Mouse (Mus musculus): ENCODE data around the gene Mrm3.
A peak's percentile ranks its signal among the peaks of the same experiment; 100 is the strongest.
"Not testable (repeated sequence)": the region's sequence is repeated elsewhere in the genome, so short reads cannot be mapped to it uniquely, and the experiment has no call there.

Gene Mrm3

GRCm38 (mm10) chr11:76242901-76243810 lies at the start of gene Mrm3, which contains the start of gene Glod4:
Gene Mrm3, plus strand, starts transcription at chr11:76243715.
Gene Glod4, minus strand, starts transcription at chr11:76243725.
- peak; percentile 78 to 89 for DNase-seq

DNA sequence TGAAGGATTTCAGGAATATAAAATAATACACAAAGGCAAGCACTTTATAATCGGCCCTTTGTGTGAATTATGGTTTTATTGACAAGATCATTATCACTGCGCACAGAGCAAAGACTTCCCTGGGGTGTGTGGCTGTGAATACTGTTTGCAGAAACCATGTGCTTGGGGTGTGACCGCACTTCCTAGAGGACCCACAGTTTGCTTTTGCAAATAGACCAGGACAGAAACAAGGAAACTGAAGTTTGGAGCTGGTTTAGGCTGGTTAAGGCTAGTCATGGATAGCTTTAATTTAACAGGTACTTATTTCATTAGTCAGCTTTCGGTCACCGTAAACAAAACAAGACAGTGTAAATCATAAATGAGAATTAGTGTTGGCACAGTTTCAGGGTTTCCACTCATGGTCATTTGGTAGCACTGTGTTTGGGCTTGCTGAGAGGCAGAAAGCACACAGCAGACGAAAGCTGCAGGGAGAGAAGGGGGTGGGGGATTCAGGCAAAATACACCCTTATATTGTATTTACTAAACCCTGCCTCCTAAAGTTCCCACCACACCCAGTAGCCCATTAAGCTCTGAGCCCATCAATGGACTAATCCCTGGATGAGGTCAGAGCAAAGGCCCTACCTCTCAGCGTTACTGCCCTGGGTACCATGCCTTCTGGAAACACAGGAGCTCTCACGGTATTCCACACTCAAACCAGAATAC lies 47.1 kb upstream of the Mrm3 start:
- no peak for DNase-seq

DNA sequence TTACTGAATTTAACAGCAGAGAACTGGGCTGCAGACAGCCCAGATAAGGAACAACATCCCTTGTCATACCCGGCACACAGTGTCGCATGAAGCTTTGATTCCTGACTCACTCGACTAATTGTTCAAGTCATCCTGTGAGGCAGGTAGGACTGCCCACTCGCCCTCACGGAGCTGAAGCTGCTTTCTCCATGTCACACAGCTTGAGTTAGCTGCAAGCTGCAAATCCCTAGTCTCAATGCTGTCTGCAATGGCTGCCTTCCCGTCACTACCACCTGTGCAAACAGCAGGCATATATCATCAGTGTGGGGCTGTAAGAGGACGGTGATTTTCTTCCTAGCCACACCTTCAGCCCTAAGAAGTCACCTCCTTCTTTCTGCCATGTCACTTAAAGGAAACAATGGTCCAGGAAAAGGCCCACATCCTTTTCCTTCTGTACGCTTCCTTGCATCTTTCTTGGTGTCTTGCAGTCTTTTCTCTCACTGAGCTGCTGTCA lies 46.5 kb upstream of the Mrm3 start:
- DNase-seq, result no peak

DNA sequence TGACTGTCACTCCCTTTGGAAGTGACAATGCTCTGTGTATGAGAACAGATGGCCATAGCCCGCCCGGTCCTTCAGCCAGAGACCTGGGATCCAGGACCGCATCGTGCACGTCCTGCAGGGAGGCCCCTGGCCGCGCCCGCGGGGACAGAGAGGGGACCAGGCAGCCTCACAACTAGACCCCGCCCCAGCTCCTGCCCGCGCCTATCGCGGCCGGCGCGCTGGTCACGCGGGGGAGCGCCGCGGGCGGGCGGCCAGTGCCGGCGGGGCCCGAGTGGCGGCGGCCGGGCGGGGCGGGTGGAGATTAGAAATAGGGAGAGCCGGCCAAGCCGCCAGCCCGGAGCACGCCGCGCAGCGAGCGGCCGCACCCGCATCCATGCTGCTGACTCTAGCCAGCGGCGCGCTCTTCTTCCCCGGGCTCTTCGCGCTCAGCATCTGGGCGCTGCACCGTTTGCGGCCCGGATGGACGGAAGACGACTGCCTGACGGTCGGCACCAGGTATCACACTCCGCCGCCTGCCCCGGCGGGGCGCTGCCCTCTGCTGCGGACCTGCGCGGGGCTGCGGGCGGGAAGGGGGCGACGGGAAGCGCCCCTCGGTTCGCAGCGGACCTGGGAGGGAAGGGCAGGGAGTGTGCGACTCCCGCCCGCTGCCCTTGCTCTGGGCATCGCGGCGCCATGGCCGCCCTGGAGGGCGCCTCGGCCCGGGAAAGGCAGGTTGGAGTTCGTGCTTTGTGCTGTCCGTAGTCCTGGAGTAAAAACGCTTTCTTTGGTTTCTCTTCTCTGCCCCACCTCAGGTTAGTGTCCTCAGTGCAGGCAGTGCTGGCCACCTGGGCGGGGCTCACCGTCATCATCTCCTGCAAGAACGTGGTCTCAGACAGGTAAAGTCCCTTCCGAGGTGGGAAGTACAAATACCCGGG lies 41.5 kb upstream of the Mrm3 start:
- DNase-seq, result peak; percentile 55 to 73

DNA sequence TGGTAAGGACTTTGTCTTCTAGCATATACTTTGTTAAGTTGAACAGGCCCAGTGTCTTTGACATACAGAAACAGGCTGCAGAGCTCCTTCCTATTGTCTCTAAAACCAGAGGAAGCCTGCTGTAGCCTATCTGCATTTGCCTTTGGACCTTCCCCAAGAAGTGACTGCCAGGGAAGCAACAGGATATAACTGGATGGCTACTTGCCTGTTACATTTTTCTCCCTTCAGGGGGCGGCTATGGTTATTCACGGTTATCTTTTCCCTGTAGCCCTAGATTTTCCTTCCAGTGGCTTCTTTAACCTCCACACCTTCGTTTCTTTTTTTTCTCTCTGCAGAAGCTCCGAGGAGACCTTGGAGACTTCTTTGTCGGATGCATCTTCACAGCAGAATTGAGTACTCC lies 36.7 kb upstream of the Mrm3 start:
- no peak for DNase-seq

- DNase-seq, result no peak
These were observed 33.1 kb upstream of the Mrm3 start for GRCm38 (mm10) chr11:76210228-76210985.

DNA sequence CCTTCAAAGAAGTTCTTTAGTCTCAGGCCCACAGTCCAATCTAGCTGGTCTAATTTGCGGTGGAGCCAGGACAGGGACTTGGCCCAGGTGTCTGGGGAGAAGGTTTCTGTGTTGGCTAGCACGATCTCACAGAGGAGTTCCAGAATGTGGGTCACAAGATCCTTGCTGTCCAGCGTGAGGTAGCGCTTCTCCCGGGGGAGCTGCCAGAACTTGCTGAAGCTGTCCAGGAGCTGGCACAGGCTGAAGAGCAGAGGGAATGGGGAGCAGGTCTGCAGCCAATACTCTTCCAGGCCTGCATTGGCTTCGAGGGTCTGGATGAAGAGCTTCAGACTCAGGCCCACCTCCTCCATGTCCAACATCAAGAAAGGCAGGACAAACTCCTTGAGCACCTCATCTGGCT lies 31.9 kb upstream of the Mrm3 start:
- DNase-seq, result not testable (repeated sequence)

GRCm38 (mm10) chr11:76213841-76214240 lies 29.7 kb upstream of the Mrm3 start:
- no peak for DNase-seq

DNA sequence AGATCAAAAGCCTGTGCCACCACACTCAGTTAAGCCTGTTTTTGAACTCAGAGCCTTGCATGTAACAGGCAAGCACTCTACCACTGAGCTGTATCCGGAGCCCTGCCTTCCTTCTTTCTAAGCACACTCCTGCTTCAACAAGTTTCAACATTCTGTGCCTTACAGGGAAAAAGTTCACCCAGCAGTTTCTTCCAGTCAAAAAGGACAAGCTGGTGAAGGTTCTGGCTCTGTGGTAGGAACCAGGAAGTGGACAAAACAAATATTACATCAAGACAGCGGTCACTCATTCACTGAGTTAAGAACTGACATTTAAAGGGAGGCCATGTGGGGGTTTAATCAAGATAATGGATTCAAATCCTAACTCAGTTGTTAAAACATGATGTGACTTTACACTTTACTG lies 28.5 kb upstream of the Mrm3 start:
- no peak for DNase-seq

DNA sequence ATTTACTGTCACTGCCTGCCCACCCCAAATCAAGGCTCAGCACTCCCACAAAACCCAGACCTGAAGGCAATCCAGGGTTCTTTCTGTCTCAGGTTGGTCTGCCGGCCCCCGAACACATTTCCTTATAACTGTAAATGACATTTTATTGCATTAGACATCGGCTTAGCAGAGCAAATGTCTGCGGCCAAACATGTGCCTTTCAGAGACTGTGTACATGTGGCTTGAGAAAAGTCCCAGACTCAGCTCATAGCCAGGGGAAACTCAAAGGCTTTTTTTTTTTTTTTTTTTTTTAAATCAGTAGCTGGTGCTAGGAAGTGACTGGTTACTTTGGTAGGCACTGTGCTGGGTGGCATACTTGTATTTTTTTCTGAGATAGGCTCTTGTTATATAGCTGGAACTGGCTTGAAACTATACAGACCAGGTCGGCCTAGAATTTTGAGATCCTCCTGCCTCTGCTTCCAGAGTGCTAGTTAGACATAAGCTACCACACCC lies 27.4 kb upstream of the Mrm3 start:
- no peak for DNase-seq

GRCm38 (mm10) chr11:76216681-76217389 lies 26.7 kb upstream of the Mrm3 start:
- peak in 1 of 2 experiments; percentile 6 for DNase-seq

- peak; percentile 94 to 97 for DNase-seq
These were observed 26.1 kb upstream of the Mrm3 start, which contains the start of the genes Dbil5 and Gemin4 for GRCm38 (mm10) chr11:76217390-76217800. Gene Dbil5, plus strand, starts transcription at chr11:76217608. Gene Gemin4, minus strand, starts transcription at chr11:76217664.

GRCm38 (mm10) chr11:76224631-76225030 lies 18.9 kb upstream of the Mrm3 start:
- no peak for DNase-seq

GRCm38 (mm10) chr11:76225051-76225450 lies 18.5 kb upstream of the Mrm3 start:
- DNase-seq, result no peak

DNA sequence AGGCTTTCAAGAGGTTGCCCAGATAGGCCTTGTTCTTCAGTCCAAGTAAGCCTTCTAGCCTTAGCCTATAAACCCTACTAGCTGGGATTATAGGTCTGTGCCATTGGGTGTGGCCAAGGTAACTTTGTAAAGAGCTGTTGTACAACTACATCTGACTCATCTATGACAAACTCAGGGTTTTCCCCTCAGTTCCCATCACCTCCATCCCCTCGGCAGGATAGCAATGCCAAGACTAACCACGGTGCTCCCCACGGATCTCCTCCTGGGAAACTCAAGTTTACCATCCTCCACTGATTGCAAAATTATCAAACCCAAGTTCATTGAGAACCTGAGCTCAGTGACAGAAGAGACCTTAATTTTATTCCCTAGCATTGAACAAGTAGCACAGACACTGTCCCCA lies 7.4 kb upstream of the Mrm3 start:
- DNase-seq, result no peak

- no peak for DNase-seq
These were observed 3.8 kb upstream of the Mrm3 start for GRCm38 (mm10) chr11:76239750-76240149.

- DNase-seq, result no peak
These were observed 464 bp downstream of the Mrm3 start for GRCm38 (mm10) chr11:76243811-76244546.

GRCm38 (mm10) chr11:76246439-76246838 lies 2.9 kb downstream of the Mrm3 start:
- no peak for DNase-seq

DNA sequence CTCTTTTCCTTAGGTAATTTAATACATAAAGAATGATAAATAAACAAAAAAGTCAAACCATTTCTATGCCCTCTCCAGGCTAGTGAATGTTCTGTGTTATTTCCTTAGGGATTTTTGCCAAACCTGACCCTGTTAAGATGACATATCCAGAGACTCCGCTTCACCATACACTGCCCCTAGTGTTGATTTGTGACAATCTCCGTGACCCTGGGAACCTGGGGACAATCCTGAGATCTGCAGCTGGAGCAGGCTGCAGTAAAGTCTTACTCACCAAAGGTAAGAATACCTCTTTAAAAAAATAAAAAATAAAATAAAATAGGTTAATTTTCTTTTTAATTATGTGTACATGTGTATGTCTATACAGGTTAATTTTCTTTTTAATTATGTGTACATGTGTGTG lies 3.7 kb downstream of the Mrm3 start:
- no peak for DNase-seq

DNA sequence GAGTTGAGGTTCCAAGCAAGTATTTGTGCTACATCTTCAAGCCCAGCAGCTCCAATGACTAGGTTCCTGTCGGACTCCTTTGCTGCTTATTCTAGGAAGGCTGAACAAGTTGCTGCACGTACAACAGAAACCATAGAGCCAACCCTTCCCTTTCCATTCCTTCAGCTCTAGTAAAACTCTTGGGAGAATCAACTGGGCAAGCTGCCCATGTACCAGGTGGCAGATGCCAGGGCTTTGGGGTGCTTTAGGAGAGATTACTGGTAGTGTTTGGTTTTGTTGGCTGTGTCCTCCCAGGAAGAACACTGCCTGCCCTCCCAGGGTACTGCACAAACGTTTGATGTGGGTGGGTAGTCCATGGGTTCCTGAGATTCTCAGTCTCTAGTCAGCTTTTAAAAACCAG lies 8.5 kb downstream of the Mrm3 start:
- DNase-seq, result no peak
